Mouse (Mus musculus) 416B (cell line): ENCODE measurements at regions not wholly inside any gene's neighbourhood (a gene's known extent, or its start where the extent isn't known, plus 50 kb on each side); places are given as distances from the start of the nearest gene placed in this dataset.
"Not testable (repeated sequence)": the region's sequence is repeated elsewhere in the genome, so short reads cannot be mapped to it uniquely, and the experiment has no call there.

Source experiments
- DNase-seq: peaks from one replicate; pipeline ENCODE4 v3.0.0; 2011; ENCODE audit warnings: low read depth

- no peak for DNase-seq
These were observed 81.2 kb upstream of the Atl2 start for GRCm38 (mm10) chr17:79977154-79977571.

- no peak for DNase-seq
These were observed 80.7 kb upstream of the Atl2 start for GRCm38 (mm10) chr17:79976518-79977100.

GRCm38 (mm10) chr17:79975997-79976443 lies 80.1 kb upstream of the Atl2 start:
- no peak for DNase-seq

- not testable (repeated sequence) for DNase-seq
These were observed 79.3 kb upstream of the Atl2 start for GRCm38 (mm10) chr17:79975150-79975757.

- no peak for DNase-seq
These were observed 75.9 kb upstream of the Atl2 start for GRCm38 (mm10) chr17:79971721-79972336.

GRCm38 (mm10) chr17:79969500-79969972 lies 73.6 kb upstream of the Atl2 start:
- no peak for DNase-seq

- DNase-seq, result no peak
These were observed 72.9 kb upstream of the Atl2 start for GRCm38 (mm10) chr17:79968819-79969218.

- DNase-seq, result no peak
These were observed 71.1 kb upstream of the Atl2 start for GRCm38 (mm10) chr17:79966981-79967380.

GRCm38 (mm10) chr17:79965625-79966024 lies 69.7 kb upstream of the Atl2 start:
- no peak for DNase-seq

GRCm38 (mm10) chr17:79964850-79965249 lies 68.9 kb upstream of the Atl2 start:
- DNase-seq, result no peak

GRCm38 (mm10) chr17:79963330-79963729 lies 67.4 kb upstream of the Atl2 start:
- no peak for DNase-seq

GRCm38 (mm10) chr17:79961391-79961790 lies 65.5 kb upstream of the Atl2 start:
- DNase-seq, result no peak

GRCm38 (mm10) chr17:79960688-79961087 lies 64.8 kb upstream of the Atl2 start:
- DNase-seq, result no peak

GRCm38 (mm10) chr17:79955267-79955666 lies 59.3 kb upstream of the Atl2 start:
- peak; percentile 3 for DNase-seq

GRCm38 (mm10) chr17:79954624-79955244 lies 58.8 kb upstream of the Atl2 start:
- DNase-seq, result peak; percentile 43

GRCm38 (mm10) chr17:79948591-79949475 lies 52.9 kb upstream of the Atl2 start:
- DNase-seq, result no peak
